Comparison of ENCODE assay signal across 8 mouse cellular contexts in genomic region chr12:3780931-3781471, GRCm38 (mm10). TPM values are rescaled to one million over a fixed set of nuclear protein-coding genes. Genes with fewer than 3 reads are reported as not detected.
DNase-seq lines count a peak whose midpoint lies in the region; ATAC-seq and TF ChIP-seq lines count a peak whose summit lies in the region.

No protein-coding gene starts in this region.

- H3K36me3 ChIP-seq in heart, embryonic 10.5 days: peaks cover under 1% of the 10 kb centered on the region; the same call in 1 of the 2 replicates
- H3K36me3 ChIP-seq in forebrain, embryonic 15.5 days: no peaks in the 10 kb centered on the region
- H3K36me3 ChIP-seq in kidney, embryonic 14.5 days (ENCODE audit: control insufficient read depth, insufficient read depth, low read length): 0 out of 2 replicates have a peak, but pooled peaks cover under 1% of the 10 kb centered on the region
- no peaks in the 10 kb centered on the region for H3K36me3 ChIP-seq in midbrain, embryonic 11.5 days (ENCODE audit: control insufficient read depth, insufficient read depth, low read length)

- H3K27ac ChIP-seq in heart, embryonic 10.5 days: peak overlapping the region; percentile 90
- peak overlapping the region; percentile 3; the same call in 1 of the 2 replicates for H3K27ac ChIP-seq in forebrain, embryonic 15.5 days (replicated peaks)
- peak overlapping the region; percentile 87 for H3K27ac ChIP-seq in kidney, embryonic 14.5 days (ENCODE audit: low read depth, low read length)
- 0 out of 2 replicates have a peak overlapping the region, but pooled peaks have one; percentile 31 for H3K27ac ChIP-seq in midbrain, embryonic 11.5 days (ENCODE audit: low read depth, low read length)

- ATAC-seq in Patski: peak; percentile 37
- peak; percentile 23 for ATAC-seq in forebrain, embryonic 15.5 days (replicated peaks)
- ATAC-seq in kidney, embryonic 14.5 days (ENCODE audit: low FRiP score, low TSS enrichment): peak; percentile 58
- ATAC-seq in midbrain, embryonic 11.5 days (ENCODE audit: low FRiP score): peak; percentile 49

- 30% methylated on average over 7 of the region's 7 CpGs for WGBS in heart, embryonic 10.5 days
- WGBS in forebrain, embryonic 15.5 days: 43% methylated on average over 7 of the region's 7 CpGs
- WGBS in kidney, embryonic 14.5 days: 28% methylated on average over 7 of the region's 7 CpGs
- WGBS in midbrain, embryonic 11.5 days: 40% methylated on average over 7 of the region's 7 CpGs

- DNase-seq in heart, embryonic 10.5 days (ENCODE audit: low spot score): peak; percentile 84
- DNase-seq in heart, postnatal 25 days (ENCODE audit: low spot score): no peak
- DNase-seq in Patski (ENCODE audit: low read depth, low spot score): peak; percentile 63
- DNase-seq in midbrain, embryonic 11.5 days (ENCODE audit: low spot score, missing footprints): peak; percentile 90
- DNase-seq in thymus, postnatal 36 days: peak; percentile 23 to 39
- no peak for DNase-seq in left cerebral cortex, adult 11 months (ENCODE audit: low spot score)

- H3K27me3 ChIP-seq in heart, embryonic 10.5 days (ENCODE audit: insufficient read depth, poor library complexity, severe bottlenecking): no peaks in the 10 kb centered on the region
- H3K27me3 ChIP-seq in Patski: no peaks in the 10 kb centered on the region
- no peaks in the 10 kb centered on the region for H3K27me3 ChIP-seq in forebrain, embryonic 15.5 days
- no peaks in the 10 kb centered on the region for H3K27me3 ChIP-seq in kidney, embryonic 14.5 days (ENCODE audit: control insufficient read depth, insufficient read depth, low read length)
- H3K27me3 ChIP-seq in midbrain, embryonic 11.5 days (ENCODE audit: control insufficient read depth, insufficient read depth, low read length): no peaks in the 10 kb centered on the region

- in situ Hi-C loops in Patski (cut with MboI; ENCODE audit: low pct_unique_long_range_greater_than_20kb): no loop called here

- H3K4me1 ChIP-seq in heart, embryonic 10.5 days: peaks cover 66% of the 10 kb centered on the region
- H3K4me1 ChIP-seq in forebrain, embryonic 15.5 days: peaks cover 21% of the 10 kb centered on the region
- H3K4me1 ChIP-seq in kidney, embryonic 14.5 days (ENCODE audit: control insufficient read depth, insufficient read depth, low read length): peaks cover 52% of the 10 kb centered on the region
- peaks cover 35% of the 10 kb centered on the region for H3K4me1 ChIP-seq in midbrain, embryonic 11.5 days (ENCODE audit: control insufficient read depth, insufficient read depth, low read length)

- intact Hi-C loops in heart, postnatal 25 days (cut with DNase I): loop anchor here (10.0 kb wide), 1 partner anchor 304 kb away; the partner anchor contains the start of gene Dnajc27

- POLR2A ChIA-PET in Patski (lab: Charles Lee): interaction anchor here (1.2 kb wide), 1 partner anchor 16 kb away, joined by 4 read pairs; no protein-coding TSS in a partner anchor

- no peak overlapping the region for H3K4me2 ChIP-seq in forebrain, embryonic 15.5 days (replicated peaks)
- no peak overlapping the region for H3K4me2 ChIP-seq in kidney, embryonic 14.5 days (replicated peaks; ENCODE audit: low read depth, low read length)
- no peak overlapping the region for H3K4me2 ChIP-seq in midbrain, embryonic 11.5 days

- no peak overlapping the region for H3K9ac ChIP-seq in forebrain, embryonic 15.5 days (replicated peaks)
- 0 out of 2 replicates have a peak overlapping the region, but pooled peaks have one; percentile 28 for H3K9ac ChIP-seq in kidney, embryonic 14.5 days (ENCODE audit: low read depth, low read length)
- H3K9ac ChIP-seq in midbrain, embryonic 11.5 days (ENCODE audit: low read length): no peak overlapping the region

- CTCF ChIA-PET in Patski (lab: Charles Lee): interaction anchor here (1.3 to 3.3 kb wide), 5 partner anchors 11 to 52 kb away, joined by 3 to 11 read pairs (median 4); partner anchors contain the start of gene Dnmt3a

- no peaks in the 10 kb centered on the region for H3K9me3 ChIP-seq in heart, embryonic 10.5 days
- no peaks in the 10 kb centered on the region for H3K9me3 ChIP-seq in forebrain, embryonic 15.5 days
- no peaks in the 10 kb centered on the region for H3K9me3 ChIP-seq in kidney, embryonic 14.5 days (ENCODE audit: control insufficient read depth, low read length)
- H3K9me3 ChIP-seq in midbrain, embryonic 11.5 days (ENCODE audit: control insufficient read depth, low read length): no peaks in the 10 kb centered on the region

- no peak for TF ChIP-seq CTCF in Patski (IDR thresholded peaks at IDR 0.05)

- peak overlapping the region; percentile 27 for H3K4me3 ChIP-seq in heart, embryonic 10.5 days
- no peak overlapping the region for H3K4me3 ChIP-seq in forebrain, embryonic 15.5 days
- no peak overlapping the region for H3K4me3 ChIP-seq in kidney, embryonic 14.5 days (ENCODE audit: low read length)
- no peak overlapping the region for H3K4me3 ChIP-seq in midbrain, embryonic 11.5 days (ENCODE audit: low read depth, low read length)

RNA-seq across cellular contexts. Expression of gene Dnmt3a, which starts 24.8 kb away (rescaled TPM):
- polyA plus RNA-seq in heart, embryonic 10.5 days (2016; fragmentation: Nextera tagmentation; extraction: Ambion mirVana): 148 and 154 TPM in 2 replicates
- 10 to 100 TPM; 85.3 to 95.1 TPM for total RNA-seq in heart, postnatal 25 days (2021)
- 13.3 TPM for polyA plus RNA-seq in Patski (2021)
- polyA plus RNA-seq in forebrain, embryonic 15.5 days (2015; fragmentation: Nextera tagmentation; extraction: Ambion mirVana): 90.4 and 95.4 TPM in 2 replicates
- polyA plus RNA-seq in kidney, embryonic 14.5 days (2014; fragmentation: Nextera tagmentation; extraction: Ambion mirVana): 59.9 and 87.9 TPM in 2 replicates
- 49.6 and 56.5 TPM in 2 replicates for polyA plus RNA-seq in midbrain, embryonic 11.5 days (2014; fragmentation: Nextera tagmentation; extraction: Ambion mirVana)

Comparison
In these comparisons a context has a peak if more than half of its experiments do, and no peak if none do; other contexts are left out.
1. DNase-seq: peak in heart, embryonic 10.5 days (single experiment), Patski (single experiment), midbrain, embryonic 11.5 days (single experiment) and thymus, postnatal 36 days (2 of 2); none in heart, postnatal 25 days (single experiment) and left cerebral cortex, adult 11 months (single experiment).
2. H3K27ac ChIP-seq: peak in every context shown above with its lines; median percentile 90 in heart, embryonic 10.5 days; 87 in kidney, embryonic 14.5 days; 31 in midbrain, embryonic 11.5 days; 3 in forebrain, embryonic 15.5 days.
3. Peak in every context shown above with its lines, with median percentiles within 50 percentile points of each other: ATAC-seq.